Mouse (Mus musculus): ENCODE results near the gene Mcm3ap. TPM values are rescaled to one million over a fixed set of nuclear protein-coding genes. Genes with fewer than 3 reads are reported as not detected.

The Mcm3ap gene
- 23.5 and 24.8 TPM in 2 replicates for polyA plus RNA-seq (2012; rRNA removed)

DNA sequence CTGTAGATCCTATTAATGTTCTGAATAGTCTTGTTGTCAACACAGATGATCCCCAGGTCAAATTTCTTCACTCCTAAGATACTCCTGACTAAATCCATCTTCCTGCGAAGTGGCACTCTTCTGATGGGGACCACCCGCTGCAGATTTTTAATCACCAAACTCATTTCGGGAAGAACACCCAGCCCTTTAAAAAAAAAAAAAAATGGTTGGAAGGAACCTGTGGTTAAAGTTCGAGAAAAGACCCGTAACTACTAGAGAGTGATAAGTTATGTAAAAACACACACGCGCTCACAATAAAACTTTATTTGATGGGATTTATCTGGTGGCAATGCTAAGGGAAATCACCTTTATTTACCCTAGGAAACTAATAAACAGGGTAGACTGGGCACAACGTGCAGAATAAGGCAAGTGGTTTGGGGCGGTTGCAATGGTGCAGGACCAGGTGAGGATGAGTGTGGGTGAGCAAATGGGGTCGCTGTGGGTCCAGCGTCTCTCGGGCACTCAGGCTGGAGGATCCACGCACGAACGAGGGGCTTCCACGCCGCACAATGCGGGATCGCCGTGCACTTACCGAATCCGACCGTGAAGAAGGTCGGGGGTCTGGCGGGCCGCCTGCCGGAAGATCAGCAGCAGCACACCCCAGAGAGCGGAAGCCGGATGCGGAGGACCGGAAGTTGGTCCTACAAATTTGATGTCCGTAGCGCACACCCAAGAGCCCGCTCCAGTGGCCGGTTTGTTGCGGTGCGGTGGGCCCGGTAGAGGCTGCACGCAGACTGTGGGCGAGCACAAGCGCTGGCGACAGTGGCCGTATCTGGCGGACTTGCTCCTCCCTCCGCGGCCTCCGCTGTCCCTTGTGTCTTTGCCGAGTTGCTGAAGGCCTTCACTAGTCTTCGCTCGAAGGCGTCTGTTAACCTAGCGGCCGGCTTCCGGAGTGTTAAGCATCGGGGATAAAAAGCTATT, at the start of gene Mcm3ap, which contains the start of gene Ybey:
Mcm3ap (plus strand) TSS at position 725 of the 960 bp plus-strand sequence.
Ybey (minus strand) TSS at position 912 of the 960 bp plus-strand sequence.

DNA sequence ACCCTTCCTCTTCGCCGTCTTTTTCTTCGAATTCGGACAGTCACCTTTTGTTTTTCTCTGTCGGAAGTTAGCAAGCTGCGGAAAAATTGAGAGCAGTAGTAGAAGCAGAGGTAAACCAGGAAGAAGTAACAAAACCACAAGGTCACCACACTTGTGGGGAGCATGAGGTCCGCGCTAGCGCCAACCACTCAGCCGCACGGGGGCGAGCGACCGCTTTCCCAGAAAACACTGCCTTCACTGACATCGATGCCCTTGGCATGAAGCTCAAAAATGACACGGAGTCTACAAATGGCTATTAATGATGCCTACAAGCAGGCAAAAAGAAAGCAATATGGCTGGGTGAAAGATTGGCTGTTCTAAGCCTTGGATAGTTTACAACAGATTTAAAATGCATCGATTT, 28.4 kb upstream of the Mcm3ap start, which contains the start of gene AC141477.1:
AC141477.1 (minus strand) TSS at position 164 of the 400 bp plus-strand sequence.

DNA sequence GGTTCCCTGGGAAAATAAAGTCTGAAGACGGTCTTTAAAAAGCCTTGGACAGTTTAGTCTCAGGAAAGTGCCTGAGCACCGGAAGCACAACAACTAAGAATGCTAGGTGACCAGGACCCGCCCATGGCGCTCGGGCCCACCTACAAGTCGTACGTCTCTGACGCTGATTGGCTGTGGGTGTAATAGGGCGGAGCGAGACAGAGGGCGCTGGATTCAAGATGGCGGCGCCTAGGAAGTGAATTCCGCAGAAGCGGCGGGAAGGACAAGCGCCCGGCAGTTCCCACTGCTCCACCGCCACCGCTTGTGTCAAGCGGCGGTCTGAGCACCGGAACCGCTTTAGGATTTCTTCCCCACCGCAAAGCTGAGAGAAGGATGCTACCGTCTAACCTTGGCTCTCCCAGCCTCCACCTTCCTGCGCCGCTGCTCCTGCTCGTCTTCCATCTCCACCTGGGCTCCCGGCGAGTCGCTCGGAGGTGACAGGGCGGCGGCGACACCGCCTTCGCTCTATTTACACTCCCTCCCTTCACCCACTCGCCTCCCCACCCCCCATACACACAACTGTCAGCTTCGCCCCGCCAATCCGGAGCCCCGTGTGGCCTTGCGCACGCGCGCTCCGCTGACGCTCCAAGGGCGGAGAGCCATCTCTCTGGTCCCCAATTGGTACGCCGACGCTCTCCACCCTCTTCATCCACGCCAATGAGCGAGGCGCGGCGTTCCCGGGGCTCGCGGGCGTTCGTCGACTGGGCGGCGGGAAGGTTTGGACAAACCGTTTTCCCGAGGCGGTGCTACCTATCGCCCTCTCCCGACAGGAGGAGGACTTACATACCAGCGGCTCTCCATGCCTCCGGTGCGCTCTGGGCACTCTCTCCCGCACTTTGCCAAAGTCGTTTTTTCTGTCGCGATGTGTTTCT, 26.3 kb upstream of the Mcm3ap start, which contains the start of gene Pcnt:
Pcnt (minus strand) TSS at position 609 of the 911 bp plus-strand sequence.

DNA sequence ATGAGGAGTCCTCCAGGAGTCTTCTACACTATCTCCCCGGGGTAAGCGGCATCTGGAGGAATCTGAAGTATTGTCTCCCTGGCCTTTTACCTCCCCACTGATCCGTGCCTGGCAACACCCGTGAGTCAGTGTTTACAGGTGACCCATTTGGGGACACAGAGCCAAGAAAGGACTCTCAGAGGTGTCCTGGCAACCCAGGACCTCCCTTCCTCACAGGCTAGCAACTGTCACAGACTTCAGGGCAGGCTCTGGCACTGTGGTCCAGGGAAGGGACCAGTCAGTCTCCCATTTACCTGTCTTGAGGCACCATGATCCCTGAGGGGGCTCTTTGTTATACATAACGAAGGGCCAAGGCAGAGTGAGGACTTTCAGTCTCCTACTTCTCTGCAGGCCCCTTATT, 19.9 kb upstream of the Mcm3ap start, which contains the start of gene 2610028H24Rik:
2610028H24Rik (plus strand) TSS at position 231 of the 400 bp plus-strand sequence.

DNA sequence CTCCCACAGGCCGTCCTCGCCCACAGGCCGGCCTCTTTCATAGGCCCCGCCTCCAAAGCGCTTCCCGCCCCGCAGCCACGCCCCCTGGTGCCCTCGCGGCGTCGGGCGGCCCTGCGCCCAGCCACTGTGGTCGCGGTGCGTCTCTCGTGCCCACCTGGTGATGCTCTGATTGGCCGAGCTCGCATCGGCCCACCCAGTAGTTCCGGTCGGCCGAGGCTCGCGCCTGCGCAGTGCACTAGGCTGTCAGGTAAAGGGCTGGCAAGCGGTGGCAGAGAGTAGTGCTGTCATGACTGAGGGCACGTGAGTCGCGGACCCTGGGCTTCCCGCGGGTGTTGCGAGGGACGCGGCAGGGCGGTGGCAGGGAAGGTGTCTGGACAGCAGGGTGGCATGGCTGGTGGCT, 62.6 kb downstream of the Mcm3ap start, which contains the start of gene Lss:
Lss (plus strand) TSS at position 214 of the 400 bp plus-strand sequence.

DNA sequence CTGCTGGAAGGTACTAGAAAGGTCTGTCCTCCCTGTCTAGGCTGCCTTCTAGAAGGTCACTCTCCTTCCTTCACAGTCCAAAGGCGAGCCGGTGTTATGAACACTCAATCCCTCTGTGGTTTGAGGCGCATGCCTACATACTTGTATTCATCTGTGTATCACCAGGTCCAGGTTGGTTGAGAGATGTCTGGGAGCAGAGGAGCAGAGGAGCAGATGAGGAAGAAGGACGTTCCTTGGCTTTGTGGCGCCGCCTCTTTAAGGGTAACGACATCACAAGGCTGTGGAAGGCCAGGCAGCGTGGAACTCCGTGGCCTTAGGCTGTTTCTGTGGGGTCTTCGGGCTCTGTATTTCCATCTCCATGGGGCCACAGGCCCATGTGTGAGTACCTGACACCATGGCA, 93.2 kb downstream of the Mcm3ap start, which contains the start of gene Spatc1l:
Spatc1l (plus strand) TSS at position 301 of the 400 bp plus-strand sequence.

Other genes starting within 250 kb of the Mcm3ap start
- 85.4 and 88.4 TPM in 2 replicates for gene Prmt2, start 231.1 kb upstream of the Mcm3ap start, polyA plus RNA-seq (2012; rRNA removed)
- 4.9 and 11.9 TPM in 2 replicates for gene S100b, start 215.1 kb upstream of the Mcm3ap start, polyA plus RNA-seq (2012; rRNA removed)
- 33.4 and 37.7 TPM in 2 replicates for gene Dip2a, start 123.6 kb upstream of the Mcm3ap start, polyA plus RNA-seq (2012; rRNA removed)
- not detected in 2 replicates for gene AC141477.1, start 28.5 kb upstream of the Mcm3ap start, polyA plus RNA-seq (2012; rRNA removed)
- 24.5 and 26.8 TPM in 2 replicates for gene Pcnt, start 26.1 kb upstream of the Mcm3ap start, polyA plus RNA-seq (2012; rRNA removed)
- gene 2610028H24Rik, start 19.8 kb upstream of the Mcm3ap start, polyA plus RNA-seq (2012; rRNA removed) = 15.6 and 20.8 TPM in 2 replicates
- 2.4 and 2.9 TPM in 2 replicates for gene Ybey, start 187 bp downstream of the Mcm3ap start, polyA plus RNA-seq (2012; rRNA removed)
- gene Lss, start 62.7 kb downstream of the Mcm3ap start, polyA plus RNA-seq (2012; rRNA removed) = 32.3 and 39.6 TPM in 2 replicates
- gene Spatc1l, start 93.3 kb downstream of the Mcm3ap start, polyA plus RNA-seq (2012; rRNA removed) = 0.14 TPM in 1 of 2 replicates, not detected in the other
- gene Ftcd, start 106.7 kb downstream of the Mcm3ap start, polyA plus RNA-seq (2012; rRNA removed) = 0.27 and 0.64 TPM in 2 replicates
- gene Col6a2, start 154.7 kb downstream of the Mcm3ap start, polyA plus RNA-seq (2012; rRNA removed) = 411 and 604 TPM in 2 replicates